Mouse (Mus musculus): ENCODE data around the gene Vps13d. TPM values are rescaled to one million over a fixed set of nuclear protein-coding genes. Genes with fewer than 3 reads are reported as not detected.

Vps13d gene
- polyA plus RNA-seq, 1 experiment: 15.6 TPM

- H3K9ac ChIP-seq (ENCODE audit: low read depth, poor library complexity, severe bottlenecking): no peak overlapping the region
- no peak for TF ChIP-seq POLR2A (IDR thresholded peaks at IDR 0.05; ENCODE audit: insufficient read depth, low read length)
- no peak for TF ChIP-seq CTCF (IDR thresholded peaks at IDR 0.05; ENCODE audit: low read depth, low read length)
- no peak for TF ChIP-seq EP300 (IDR thresholded peaks at IDR 0.05; ENCODE audit: insufficient read depth, low read depth, low read length)
- no peaks in the 10 kb centered on the region for H3K36me3 ChIP-seq (ENCODE audit: control insufficient read depth, insufficient read depth, low read length, poor library complexity, severe bottlenecking)
- no peaks in the 10 kb centered on the region for H3K9me3 ChIP-seq (replicated peaks; ENCODE audit: control insufficient read depth, insufficient read depth, low read length, poor library complexity, severe bottlenecking)
- no peaks in the 10 kb centered on the region for H3K4me1 ChIP-seq (ENCODE audit: control insufficient read depth, insufficient read depth, low read length)
- H3K27ac ChIP-seq (ENCODE audit: insufficient read depth, low read length): no peak overlapping the region
- no peak overlapping the region for H3K4me3 ChIP-seq (ENCODE audit: low read depth, low read length)
- H3K27me3 ChIP-seq (ENCODE audit: control insufficient read depth, insufficient read depth, low read length, poor library complexity, severe bottlenecking): no peaks in the 10 kb centered on the region
These were observed 214.7 kb downstream of the Vps13d start for GRCm38 (mm10) chr4:144980110-144980509.

DNA sequence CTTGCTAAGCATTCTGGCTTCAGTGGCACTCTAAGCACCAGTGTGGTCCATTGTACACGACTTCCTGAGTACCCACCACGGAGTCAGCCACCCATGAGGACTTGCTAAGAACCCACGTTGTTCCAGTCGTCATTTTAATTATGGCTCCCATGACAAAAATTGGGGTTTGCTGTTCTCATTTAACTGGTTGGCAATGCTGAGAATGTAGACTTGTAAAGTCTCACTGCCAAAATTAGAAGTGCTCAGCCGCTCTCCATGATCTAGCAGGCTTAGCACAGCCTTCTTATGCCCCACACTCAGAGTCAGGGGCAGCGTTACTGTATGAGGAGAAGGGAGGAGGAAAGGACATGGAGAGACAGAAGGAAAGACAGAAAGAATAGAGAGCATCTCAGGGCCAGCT is 216.8 kb downstream of the Vps13d start:
- Histone ChIP-seq H3K27ac (ENCODE audit: insufficient read depth, low read length) (no peak overlapping the region), H3K27me3 (ENCODE audit: control insufficient read depth, insufficient read depth, low read length, poor library complexity, severe bottlenecking) (no peaks in the 10 kb centered on the region), H3K9ac (ENCODE audit: low read depth, poor library complexity, severe bottlenecking) (no peak overlapping the region), H3K9me3 (replicated peaks; ENCODE audit: control insufficient read depth, insufficient read depth, low read length, poor library complexity, severe bottlenecking) (no peaks in the 10 kb centered on the region), H3K4me1 (ENCODE audit: control insufficient read depth, insufficient read depth, low read length) (no peaks in the 10 kb centered on the region), H3K36me3 (ENCODE audit: control insufficient read depth, insufficient read depth, low read length, poor library complexity, severe bottlenecking) (no peaks in the 10 kb centered on the region), H3K4me3 (ENCODE audit: low read depth, low read length) (no peak overlapping the region)
- no peak for TF ChIP-seq EP300 (IDR thresholded peaks at IDR 0.05; ENCODE audit: insufficient read depth, low read depth, low read length)
- no peak for TF ChIP-seq CTCF (IDR thresholded peaks at IDR 0.05; ENCODE audit: low read depth, low read length)
- no peak for TF ChIP-seq POLR2A (IDR thresholded peaks at IDR 0.05; ENCODE audit: insufficient read depth, low read length)

DNA sequence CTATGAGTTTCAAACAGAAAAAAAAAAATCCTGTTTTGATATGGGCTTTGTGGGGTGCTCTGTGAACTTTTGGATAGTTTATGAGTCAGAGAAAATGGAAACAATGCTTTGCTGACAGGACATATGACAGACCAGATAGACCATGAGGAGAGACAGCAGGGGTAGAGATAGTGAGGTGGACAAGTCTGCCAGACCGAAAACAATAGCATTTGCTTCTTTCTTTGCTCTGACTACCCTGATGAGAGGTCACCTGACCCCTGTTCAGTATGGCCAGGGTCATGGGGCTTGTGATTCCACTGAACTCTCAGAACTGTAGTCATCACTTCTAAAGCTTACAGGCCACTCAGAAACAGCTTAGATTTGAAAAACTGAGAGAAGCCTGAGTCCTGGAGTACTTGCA is 217.7 kb downstream of the Vps13d start:
- H3K4me1 ChIP-seq (ENCODE audit: control insufficient read depth, insufficient read depth, low read length): no peaks in the 10 kb centered on the region
- H3K9me3 ChIP-seq (replicated peaks; ENCODE audit: control insufficient read depth, insufficient read depth, low read length, poor library complexity, severe bottlenecking): no peaks in the 10 kb centered on the region
- H3K4me3 ChIP-seq (ENCODE audit: low read depth, low read length): no peak overlapping the region
- H3K27ac ChIP-seq (ENCODE audit: insufficient read depth, low read length): no peak overlapping the region
- TF ChIP-seq EP300 (IDR thresholded peaks at IDR 0.05; ENCODE audit: insufficient read depth, low read depth, low read length) (no peak), POLR2A (IDR thresholded peaks at IDR 0.05; ENCODE audit: insufficient read depth, low read length) (no peak), CTCF (IDR thresholded peaks at IDR 0.05; ENCODE audit: low read depth, low read length) (no peak)
- H3K9ac ChIP-seq (ENCODE audit: low read depth, poor library complexity, severe bottlenecking): no peak overlapping the region
- H3K36me3 ChIP-seq (ENCODE audit: control insufficient read depth, insufficient read depth, low read length, poor library complexity, severe bottlenecking): no peaks in the 10 kb centered on the region
- H3K27me3 ChIP-seq (ENCODE audit: control insufficient read depth, insufficient read depth, low read length, poor library complexity, severe bottlenecking): no peaks in the 10 kb centered on the region

- Histone ChIP-seq H3K4me3 (ENCODE audit: low read depth, low read length) (no peak overlapping the region), H3K9ac (ENCODE audit: low read depth, poor library complexity, severe bottlenecking) (no peak overlapping the region), H3K36me3 (ENCODE audit: control insufficient read depth, insufficient read depth, low read length, poor library complexity, severe bottlenecking) (no peaks in the 10 kb centered on the region), H3K4me1 (ENCODE audit: control insufficient read depth, insufficient read depth, low read length) (no peaks in the 10 kb centered on the region), H3K9me3 (replicated peaks; ENCODE audit: control insufficient read depth, insufficient read depth, low read length, poor library complexity, severe bottlenecking) (no peaks in the 10 kb centered on the region), H3K27ac (ENCODE audit: insufficient read depth, low read length) (no peak overlapping the region), H3K27me3 (ENCODE audit: control insufficient read depth, insufficient read depth, low read length, poor library complexity, severe bottlenecking) (no peaks in the 10 kb centered on the region)
- TF ChIP-seq EP300 (IDR thresholded peaks at IDR 0.05; ENCODE audit: insufficient read depth, low read depth, low read length) (no peak), CTCF (IDR thresholded peaks at IDR 0.05; ENCODE audit: low read depth, low read length) (no peak), POLR2A (IDR thresholded peaks at IDR 0.05; ENCODE audit: insufficient read depth, low read length) (no peak)
These were observed 219.3 kb downstream of the Vps13d start for GRCm38 (mm10) chr4:144975505-144975904.

GRCm38 (mm10) chr4:144974458-144974857 is 220.3 kb downstream of the Vps13d start:
- Histone ChIP-seq H3K9me3 (replicated peaks; ENCODE audit: control insufficient read depth, insufficient read depth, low read length, poor library complexity, severe bottlenecking) (no peaks in the 10 kb centered on the region), H3K27me3 (ENCODE audit: control insufficient read depth, insufficient read depth, low read length, poor library complexity, severe bottlenecking) (no peaks in the 10 kb centered on the region), H3K4me1 (ENCODE audit: control insufficient read depth, insufficient read depth, low read length) (no peaks in the 10 kb centered on the region), H3K9ac (ENCODE audit: low read depth, poor library complexity, severe bottlenecking) (no peak overlapping the region), H3K4me3 (ENCODE audit: low read depth, low read length) (no peak overlapping the region), H3K27ac (ENCODE audit: insufficient read depth, low read length) (no peak overlapping the region), H3K36me3 (ENCODE audit: control insufficient read depth, insufficient read depth, low read length, poor library complexity, severe bottlenecking) (no peaks in the 10 kb centered on the region)
- TF ChIP-seq EP300 (IDR thresholded peaks at IDR 0.05; ENCODE audit: insufficient read depth, low read depth, low read length) (no peak), CTCF (IDR thresholded peaks at IDR 0.05; ENCODE audit: low read depth, low read length) (no peak), POLR2A (IDR thresholded peaks at IDR 0.05; ENCODE audit: insufficient read depth, low read length) (no peak)

- Histone ChIP-seq H3K4me1 (ENCODE audit: control insufficient read depth, insufficient read depth, low read length) (no peaks in the 10 kb centered on the region), H3K9me3 (replicated peaks; ENCODE audit: control insufficient read depth, insufficient read depth, low read length, poor library complexity, severe bottlenecking) (no peaks in the 10 kb centered on the region), H3K27me3 (ENCODE audit: control insufficient read depth, insufficient read depth, low read length, poor library complexity, severe bottlenecking) (no peaks in the 10 kb centered on the region), H3K27ac (ENCODE audit: insufficient read depth, low read length) (no peak overlapping the region), H3K4me3 (ENCODE audit: low read depth, low read length) (no peak overlapping the region), H3K36me3 (ENCODE audit: control insufficient read depth, insufficient read depth, low read length, poor library complexity, severe bottlenecking) (no peaks in the 10 kb centered on the region), H3K9ac (ENCODE audit: low read depth, poor library complexity, severe bottlenecking) (no peak overlapping the region)
- no peak for TF ChIP-seq POLR2A (IDR thresholded peaks at IDR 0.05; ENCODE audit: insufficient read depth, low read length)
- no peak for TF ChIP-seq EP300 (IDR thresholded peaks at IDR 0.05; ENCODE audit: insufficient read depth, low read depth, low read length)
- TF ChIP-seq CTCF (IDR thresholded peaks at IDR 0.05; ENCODE audit: low read depth, low read length): no peak
These were observed 221.7 kb downstream of the Vps13d start for GRCm38 (mm10) chr4:144972948-144973720.
